Mouse (Mus musculus) CH12.LX (cell line): ENCODE results near the gene Nfat5. TPM values are rescaled to one million over a fixed set of nuclear protein-coding genes. Genes with fewer than 3 reads are reported as not detected.

ENCODE experiments used
- DNase-seq: peaks from one replicate; pipeline ENCODE4 v3.0.0-alpha.2; 2013; ENCODE audit errors: extremely low read depth
- H3K27ac ChIP-seq: 2 replicates; pipeline ENCODE4 v1.5.1; 2012; ENCODE audit warnings: low read depth, mild to moderate bottlenecking, control low read depth, moderate library complexity; ENCODE audit not compliant: insufficient read depth
- H3K27me3 ChIP-seq: replicated peaks from 2 replicates; pipeline ENCODE3; 2012; ENCODE audit warnings: inconsistent platforms
- H3K36me3 ChIP-seq, 2 experiments: replicated peaks in 1 of 2; 2 replicates each; pipeline versions ENCODE3 to v1.6.1; 2012; ENCODE audit warnings: inconsistent platforms in 1 of 2, low read length in 1 of 2, mild to moderate bottlenecking in 1 of 2, mixed read lengths in 1 of 2, moderate library complexity in 1 of 2; ENCODE audit not compliant: control insufficient read depth in 1 of 2, insufficient read depth in 1 of 2
- H3K4me1 ChIP-seq, 2 experiments: 2 replicates each; pipeline ENCODE4 v1.6.1; 2012; ENCODE audit warnings: inconsistent platforms in 1 of 2, moderate library complexity in 1 of 2; ENCODE audit not compliant: insufficient read depth in 2 of 2, control insufficient read depth in 1 of 2
- H3K4me2 ChIP-seq: 2 replicates; pipeline ENCODE4 v1.6.1; 2012; ENCODE audit warnings: low read depth, mild to moderate bottlenecking, control low read depth; ENCODE audit not compliant: poor library complexity, insufficient read depth, severe bottlenecking
- H3K4me3 ChIP-seq, 3 experiments: fragments of 150-350 bp in 1 of 3; sonication (generic) in 1 of 3; replicated peaks in 1 of 3; 2 replicates each; pipeline versions ENCODE3 to v1.5.1; 2011 to 2012; ENCODE audit warnings: low read depth in 2 of 3, low read length in 2 of 3, mild to moderate bottlenecking in 2 of 3, moderate library complexity in 2 of 3, control low read depth in 1 of 3, improper control_type of control experiment in 1 of 3, inconsistent platforms in 1 of 3, mixed read lengths in 1 of 3; ENCODE audit not compliant: poor library complexity in 1 of 3
- H3K79me2 ChIP-seq: replicated peaks from 2 replicates; pipeline ENCODE4 v1.6.1; 2012; ENCODE audit warnings: mild to moderate bottlenecking, moderate library complexity; ENCODE audit not compliant: control insufficient read depth, poor library complexity, insufficient read depth, severe bottlenecking; ENCODE audit errors: extremely low read depth
- H3K9ac ChIP-seq: 2 replicates; pipeline ENCODE4 v1.6.1; 2012; ENCODE audit warnings: low read depth, mild to moderate bottlenecking, control low read depth, moderate library complexity; ENCODE audit not compliant: insufficient read depth
- H3K9me3 ChIP-seq: replicated peaks from 2 replicates; pipeline ENCODE3; 2012; ENCODE audit warnings: low read length, inconsistent platforms, mixed read lengths
- BHLHE40 ChIP-seq: IDR thresholded peaks from 2 replicates; pipeline ENCODE4 v1.6.1; 2011; ENCODE audit warnings: mild to moderate bottlenecking, low read depth, low read length, improper control_type of control experiment
- CHD1 ChIP-seq: IDR thresholded peaks from 2 replicates; pipeline ENCODE4 v1.6.1; 2012; ENCODE audit warnings: low read depth, low read length, improper control_type of control experiment, inconsistent platforms
- CHD2 ChIP-seq: IDR thresholded peaks from 2 replicates; pipeline ENCODE4 v1.6.1; 2011; ENCODE audit warnings: low read length, improper control_type of control experiment
- CTCF ChIP-seq, 2 experiments: IDR thresholded peaks in 1 of 2; conservative IDR thresholded peaks in 1 of 2; 2 replicates each; pipeline ENCODE4 v1.5.1; 2011 to 2012; ENCODE audit warnings: low read depth in 2 of 2, low read length in 2 of 2, improper control_type of control experiment in 1 of 2, inconsistent platforms in 1 of 2, mild to moderate bottlenecking in 1 of 2, moderate library complexity in 1 of 2
- ELF1 ChIP-seq: IDR thresholded peaks from 2 replicates; pipeline ENCODE4 v1.6.1; 2014; ENCODE audit warnings: low read depth, mild to moderate bottlenecking, inconsistent platforms, low read length, improper control_type of control experiment
- ETS1 ChIP-seq: conservative IDR thresholded peaks from 2 replicates; pipeline ENCODE4 v1.6.1; 2012; ENCODE audit warnings: low read depth, mild to moderate bottlenecking, inconsistent platforms, low read length, improper control_type of control experiment, moderate library complexity
- HCFC1 ChIP-seq: IDR thresholded peaks from 2 replicates; pipeline ENCODE4 v1.6.1; 2012; ENCODE audit warnings: low read depth, mild to moderate bottlenecking, inconsistent platforms, low read length, improper control_type of control experiment
- IRF4 ChIP-seq: IDR thresholded peaks from 2 replicates; pipeline ENCODE4 v1.6.1; 2014; ENCODE audit warnings: low read depth, mild to moderate bottlenecking, inconsistent platforms, low read length, improper control_type of control experiment
- JUND ChIP-seq: conservative IDR thresholded peaks from 2 replicates; pipeline ENCODE4 v1.6.1; 2011; ENCODE audit warnings: low read depth, low read length, improper control_type of control experiment
- KAT2A ChIP-seq: IDR thresholded peaks from 2 replicates; pipeline ENCODE4 v1.6.1; 2012; ENCODE audit warnings: low read length, improper control_type of control experiment, inconsistent platforms; ENCODE audit not compliant: insufficient replicate concordance
- MAFK ChIP-seq: IDR thresholded peaks from 2 replicates; pipeline ENCODE4 v1.6.1; 2011; ENCODE audit warnings: low read length, improper control_type of control experiment; ENCODE audit not compliant: insufficient replicate concordance
- MAX ChIP-seq: IDR thresholded peaks from 2 replicates; pipeline ENCODE4 v1.6.1; 2011; ENCODE audit warnings: low read length, improper control_type of control experiment
- MAZ ChIP-seq: IDR thresholded peaks from 2 replicates; pipeline ENCODE4 v1.6.1; 2012; ENCODE audit warnings: low read depth, mild to moderate bottlenecking, inconsistent platforms, low read length, improper control_type of control experiment, moderate library complexity
- MEF2A ChIP-seq: IDR thresholded peaks from 2 replicates; pipeline ENCODE4 v1.6.1; 2014; ENCODE audit warnings: low read depth, mild to moderate bottlenecking, inconsistent platforms, low read length, improper control_type of control experiment, borderline replicate concordance
- MXI1 ChIP-seq: IDR thresholded peaks from 2 replicates; pipeline ENCODE4 v1.6.1; 2011; ENCODE audit warnings: mild to moderate bottlenecking, low read depth, low read length, improper control_type of control experiment
- NELFE ChIP-seq: IDR thresholded peaks from 2 replicates; pipeline ENCODE4 v1.6.1; 2011; ENCODE audit warnings: low read depth, low read length, improper control_type of control experiment
- PAX5 ChIP-seq: IDR thresholded peaks from 2 replicates; pipeline ENCODE4 v1.6.1; 2012; ENCODE audit warnings: low read length, inconsistent platforms, mixed read lengths
- POLR2A ChIP-seq: IDR thresholded peaks from 2 replicates; pipeline ENCODE4 v1.6.1; 2011; ENCODE audit warnings: low read depth, mild to moderate bottlenecking, improper control_type of control experiment, low read length
- RAD21 ChIP-seq: IDR thresholded peaks from 2 replicates; pipeline ENCODE4 v1.6.1; 2011; ENCODE audit warnings: low read depth, mild to moderate bottlenecking, low read length, improper control_type of control experiment, moderate library complexity
- RCOR1 ChIP-seq: conservative IDR thresholded peaks from 2 replicates; pipeline ENCODE4 v1.6.1; 2012; ENCODE audit warnings: low read depth, mild to moderate bottlenecking, inconsistent platforms, low read length, improper control_type of control experiment
- SIN3A ChIP-seq: IDR thresholded peaks from 2 replicates; pipeline ENCODE4 v1.6.1; 2012; ENCODE audit warnings: low read length, improper control_type of control experiment, inconsistent platforms
- TBP ChIP-seq: conservative IDR thresholded peaks from 2 replicates; pipeline ENCODE4 v1.6.1; 2011; ENCODE audit warnings: low read depth, low read length, improper control_type of control experiment
- UBTF ChIP-seq: IDR thresholded peaks from 2 replicates; pipeline ENCODE4 v1.6.1; 2012; ENCODE audit warnings: low read depth, mild to moderate bottlenecking, inconsistent platforms, low read length, improper control_type of control experiment, moderate library complexity
- USF1 ChIP-seq: IDR thresholded peaks from 2 replicates; pipeline ENCODE4 v1.6.1; 2014; ENCODE audit warnings: low read depth, mild to moderate bottlenecking, inconsistent platforms, low read length, improper control_type of control experiment
- ZMIZ1 ChIP-seq: IDR thresholded peaks from 2 replicates; pipeline ENCODE4 v1.6.1; 2012; ENCODE audit warnings: low read depth, mild to moderate bottlenecking, inconsistent platforms, low read length, improper control_type of control experiment
- ZNF384 ChIP-seq: IDR thresholded peaks from 2 replicates; pipeline ENCODE4 v1.6.1; 2012; ENCODE audit warnings: low read depth, low read length, improper control_type of control experiment, inconsistent platforms
- dilution Hi-C: fragments of 300-500 bp; cut with MboI; formaldehyde crosslinking; loops from 2 replicates; pipeline ENCODE4 v1.14.3; 2020; ENCODE audit warnings: low sequenced_read_pairs; ENCODE audit not compliant: extremely low pct_unique_long_range_greater_than_20kb, extremely low pct_ligation_motif_present
- in situ Hi-C: fragments of 300-500 bp; cut with MboI; formaldehyde crosslinking; loops from 3 replicates; pipeline ENCODE4 v1.14.3; 2019; ENCODE audit warnings: low sequenced_read_pairs, low pct_ligation_motif_present, low pct_unique_long_range_greater_than_20kb, mixed read lengths
- polyA plus RNA-seq: library from polyadenylated mRNA; unstranded; fragments of >175 nt; gene quantifications from 2 replicates; pipeline ENCODE4 v1.2.1, GENCODE M21; 2012; ENCODE audit warnings: low read depth; ENCODE audit not compliant: insufficient read length
- total RNA-seq, 2 experiments: library from RNA; depleted of rRNA; stranded (reverse); fragments of 300-350 nt in 1 of 2; fragments of >200 nt in 1 of 2; gene quantifications; 2 replicates each; pipeline ENCODE4 v1.2.3; 2012 to 2014

The Nfat5 gene
- total and polyA plus RNA-seq, 3 experiments = 13.2 to 36.2 (median 18.6) TPM

- peaks cover 6 to 23% of the 10 kb centered on the region in 2 experiments for H3K4me1 ChIP-seq
- dilution Hi-C loops = no loop called here
- TF ChIP-seq POLR2A (no peak), ZNF384 (no peak), CHD2 (no peak), ELF1 (no peak), ETS1 (no peak), KAT2A (no peak), USF1 (no peak), IRF4 (no peak), MEF2A (no peak)
These were observed 41.7 kb upstream of the Nfat5 start for GRCm38 (mm10) chr8:107251481-107252104.

GRCm38 (mm10) chr8:107253121-107253520 is 40.1 kb upstream of the Nfat5 start:
- H3K9ac ChIP-seq = no peak overlapping the region
- H3K27ac ChIP-seq = no peak overlapping the region
- no peak for DNase-seq
- H3K4me2 ChIP-seq = no peak overlapping the region
- no peaks in the 10 kb centered on the region for H3K27me3 ChIP-seq
- H3K4me1 ChIP-seq = peaks cover 6 to 23% of the 10 kb centered on the region in 2 experiments
- TF ChIP-seq UBTF = no peak
- no peak for TF ChIP-seq BHLHE40
- no peak for TF ChIP-seq MAFK
- no peak for TF ChIP-seq CHD1
- TF ChIP-seq MAZ = no peak
- no peak for TF ChIP-seq TBP
- TF ChIP-seq MAX = no peak
- no peak for TF ChIP-seq RAD21
- no peak for TF ChIP-seq SIN3A
- TF ChIP-seq RCOR1 = no peak
- TF ChIP-seq JUND = no peak
- no peak for TF ChIP-seq MXI1
- TF ChIP-seq CHD2 = no peak
- TF ChIP-seq MEF2A = no peak
- no peak for TF ChIP-seq USF1
- no peak for TF ChIP-seq CTCF (conservative IDR thresholded peaks at IDR 0.05 in 1 of 2, IDR thresholded peaks at IDR 0.05 in 1 of 2; ENCODE audit: low read depth in 2 of 2, low read length in 2 of 2)
- no peak for TF ChIP-seq NELFE
- TF ChIP-seq PAX5 = no peak
- no peak for TF ChIP-seq HCFC1
- no peak for TF ChIP-seq ZMIZ1
- H3K79me2 ChIP-seq = no peaks in the 10 kb centered on the region
- H3K36me3 ChIP-seq = no peaks in the 10 kb centered on the region
- in situ Hi-C loops (no loop called here), dilution Hi-C loops (no loop called here)
- H3K9me3 ChIP-seq = no peaks in the 10 kb centered on the region
- H3K4me3 ChIP-seq = no peak overlapping the region

More at GRCm38 (mm10) chr8:107251481-107252104, 41.7 kb upstream of the Nfat5 start:
- no peak for DNase-seq
- Histone ChIP-seq H3K9me3 (no peaks in the 10 kb centered on the region), H3K4me2 (no peak overlapping the region), H3K27ac (no peak overlapping the region), H3K9ac (no peak overlapping the region), H3K4me3 (no peak overlapping the region), H3K36me3 (no peaks in the 10 kb centered on the region), H3K27me3 (no peaks in the 10 kb centered on the region), H3K79me2 (no peaks in the 10 kb centered on the region)
- in situ Hi-C loops = no loop called here
